Mouse (Mus musculus) urinary bladder, postnatal 4 days (tissue): ENCODE results near the gene Zcchc3.
"Not testable (repeated sequence)": the region's sequence is repeated elsewhere in the genome, so short reads cannot be mapped to it uniquely, and the experiment has no call there.

ENCODE experiments used
- DNase-seq, 2 experiments: peaks; one replicate each; pipeline ENCODE4 v3.0.0; 2021 to 2022; ENCODE audit warnings: low spot score in 2 of 2

Gene Zcchc3

DNA sequence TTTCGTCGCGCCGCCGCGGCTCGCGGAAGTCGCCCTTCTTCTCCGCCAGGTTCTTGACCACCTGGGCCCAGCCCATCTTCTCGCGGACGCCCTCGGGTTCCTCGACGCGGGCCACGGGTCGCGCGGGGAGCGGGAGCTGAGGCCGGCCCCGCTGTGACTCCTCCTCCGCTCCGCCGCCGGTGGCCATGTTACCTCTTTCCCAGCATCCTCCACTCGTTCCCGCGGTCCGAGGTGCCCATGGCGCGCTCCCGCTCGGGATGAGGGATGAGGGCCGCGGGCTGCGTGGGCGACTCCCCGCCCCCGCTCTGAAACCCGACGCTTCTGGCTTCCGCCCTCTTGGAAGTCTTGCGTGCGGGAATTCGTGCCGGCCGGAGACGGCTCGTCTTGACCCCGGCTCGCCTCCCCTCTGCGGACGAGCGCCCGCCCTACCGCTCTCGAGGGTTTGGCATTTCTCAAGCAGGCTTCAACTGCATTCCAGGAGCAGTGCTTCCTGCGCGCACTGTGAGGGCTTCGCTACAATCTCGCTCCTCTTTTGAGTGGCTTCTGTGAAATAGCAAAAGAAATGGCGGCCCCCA lies at the start of gene Zcchc3:
Zcchc3 (minus strand) TSS at position 437 of the 575 bp plus-strand sequence.
- peak; percentile 91 to 92 for DNase-seq

GRCm38 (mm10) chr2:152459241-152459640 lies 44.4 kb upstream of the Zcchc3 start:
- DNase-seq = no peak

GRCm38 (mm10) chr2:152452101-152452781 lies 37.4 kb upstream of the Zcchc3 start:
- no peak for DNase-seq

DNA sequence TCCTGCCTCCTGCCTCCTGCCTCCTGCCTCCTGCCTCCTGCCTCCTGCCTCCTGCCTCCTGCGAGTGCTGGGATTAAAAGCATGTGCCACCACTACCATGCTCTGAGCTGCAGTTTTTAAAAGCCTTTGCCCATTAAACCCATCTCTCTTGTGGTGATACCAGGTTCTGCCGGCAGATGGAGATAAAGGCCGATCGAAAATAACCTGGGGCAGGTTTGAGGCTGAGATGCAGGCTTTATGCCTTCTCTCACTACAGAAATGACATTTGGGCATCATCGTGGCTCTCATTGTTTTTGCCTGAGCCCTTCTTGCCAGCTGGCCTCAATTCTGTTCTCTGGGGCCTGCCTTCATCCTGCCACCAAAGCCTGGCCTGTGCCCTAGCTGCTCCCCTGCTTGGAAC lies 35.4 kb upstream of the Zcchc3 start:
- no peak for DNase-seq

- no peak for DNase-seq
Observed at GRCm38 (mm10) chr2:152447461-152447860, 32.6 kb upstream of the Zcchc3 start.

GRCm38 (mm10) chr2:152446642-152447041 lies 31.8 kb upstream of the Zcchc3 start:
- no peak for DNase-seq

- no peak for DNase-seq
Observed at GRCm38 (mm10) chr2:152443281-152443680, 28.5 kb upstream of the Zcchc3 start.

DNA sequence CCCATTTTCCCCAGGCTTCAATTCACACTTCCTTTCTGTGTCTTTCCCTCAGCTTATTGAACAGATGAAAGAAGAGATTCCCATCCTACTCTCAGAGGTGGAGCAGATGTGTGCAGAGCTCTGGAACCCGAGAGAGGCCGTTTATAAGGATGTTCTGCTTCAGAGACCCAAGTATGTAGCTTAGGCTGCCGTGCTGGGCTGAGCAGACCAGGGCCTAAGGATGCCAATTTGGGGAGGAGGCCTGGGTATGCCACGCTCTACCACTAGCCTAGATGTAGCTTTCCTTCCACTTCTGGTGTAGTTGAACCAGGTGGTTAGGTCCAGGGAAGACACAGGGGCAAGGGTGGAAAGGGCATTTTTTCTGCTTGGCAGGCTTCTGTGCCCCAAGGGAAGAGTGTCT lies 27.5 kb upstream of the Zcchc3 start:
- no peak for DNase-seq

GRCm38 (mm10) chr2:152439833-152440232 lies 25.0 kb upstream of the Zcchc3 start:
- DNase-seq = no peak

DNA sequence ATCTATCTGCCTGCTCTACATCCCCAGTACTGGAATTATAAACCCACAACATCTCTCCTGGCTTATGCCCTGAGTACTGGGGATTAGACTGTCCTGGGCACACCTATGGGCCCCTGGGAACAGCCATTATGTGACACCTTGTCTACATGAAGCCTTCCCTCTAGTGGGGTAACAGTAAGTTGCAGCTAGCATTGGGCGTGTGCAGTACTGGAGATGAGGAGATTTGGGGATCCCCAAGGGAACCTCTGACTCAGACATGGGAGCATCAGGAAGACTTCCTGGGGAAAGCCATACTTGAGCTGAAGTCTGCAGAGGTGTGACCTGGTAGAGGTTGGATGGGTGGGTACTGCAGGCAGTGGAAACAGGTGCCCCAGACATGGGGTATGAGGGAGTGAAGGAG lies 24.1 kb upstream of the Zcchc3 start:
- no peak for DNase-seq

DNA sequence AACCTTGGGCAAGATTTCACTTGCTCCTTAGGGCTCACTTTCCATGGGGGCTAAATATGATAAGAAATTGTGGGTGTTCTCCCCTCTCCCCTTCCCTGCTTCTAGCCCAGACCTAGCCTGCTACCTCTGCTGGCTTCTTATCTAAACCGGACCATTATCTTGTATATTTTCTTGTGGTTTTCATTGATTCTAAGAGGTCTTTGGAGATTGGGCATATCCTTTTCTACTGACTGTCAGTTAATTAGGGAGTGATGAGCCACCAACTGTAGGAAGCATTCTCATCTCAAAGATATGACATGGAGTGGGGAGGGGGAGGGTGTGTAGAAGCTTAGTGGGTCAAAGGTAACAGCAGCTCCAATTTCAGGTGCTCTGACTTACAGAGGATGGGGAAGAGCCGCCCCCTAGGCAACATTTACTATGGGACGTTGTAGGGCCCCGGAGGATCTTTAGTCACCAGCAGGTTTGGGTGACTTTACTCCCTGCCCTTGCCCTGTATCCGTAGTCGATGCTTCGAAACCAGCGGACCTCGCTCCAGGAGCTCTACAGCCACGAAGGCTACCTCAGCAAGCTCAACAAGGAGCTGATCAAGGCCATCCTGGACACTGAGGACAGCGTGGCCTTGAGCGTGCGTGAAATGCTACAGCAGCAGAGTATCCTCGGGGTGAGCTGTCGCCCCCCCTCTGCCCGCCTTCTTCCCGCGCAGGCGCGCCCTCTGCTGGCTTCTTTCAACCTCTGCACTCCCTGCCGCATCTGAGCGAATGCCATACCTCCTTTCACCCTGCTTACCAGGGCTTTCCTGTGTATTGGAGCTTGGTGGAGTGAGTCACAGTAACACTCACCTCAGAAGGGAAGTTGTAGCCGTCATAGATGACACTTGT lies 22.4 kb upstream of the Zcchc3 start:
- peak; percentile 82 to 89 for DNase-seq

- DNase-seq = no peak
Observed at GRCm38 (mm10) chr2:152436405-152436901, 21.6 kb upstream of the Zcchc3 start.

DNA sequence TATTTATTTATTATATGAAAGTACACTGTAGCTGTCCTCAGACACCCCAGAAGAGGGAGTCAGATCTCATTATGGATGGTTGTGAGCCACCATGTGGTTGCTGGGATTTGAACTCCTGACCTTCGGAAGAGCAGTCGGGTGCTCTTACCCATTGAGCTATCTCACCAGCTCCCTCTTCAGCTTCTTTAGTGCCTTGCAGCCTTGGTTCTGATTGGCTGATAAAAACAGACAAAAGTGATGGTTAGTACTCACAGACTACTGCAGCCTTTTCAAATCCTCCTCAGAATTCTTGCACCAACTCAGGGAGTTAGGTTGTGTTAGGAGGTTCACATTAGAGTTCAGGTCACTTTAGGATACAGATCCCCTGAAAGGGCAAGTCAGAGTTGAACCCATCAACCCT lies 13.7 kb upstream of the Zcchc3 start:
- not testable (repeated sequence) for DNase-seq

GRCm38 (mm10) chr2:152427493-152427892 lies 12.7 kb upstream of the Zcchc3 start:
- DNase-seq = no peak

DNA sequence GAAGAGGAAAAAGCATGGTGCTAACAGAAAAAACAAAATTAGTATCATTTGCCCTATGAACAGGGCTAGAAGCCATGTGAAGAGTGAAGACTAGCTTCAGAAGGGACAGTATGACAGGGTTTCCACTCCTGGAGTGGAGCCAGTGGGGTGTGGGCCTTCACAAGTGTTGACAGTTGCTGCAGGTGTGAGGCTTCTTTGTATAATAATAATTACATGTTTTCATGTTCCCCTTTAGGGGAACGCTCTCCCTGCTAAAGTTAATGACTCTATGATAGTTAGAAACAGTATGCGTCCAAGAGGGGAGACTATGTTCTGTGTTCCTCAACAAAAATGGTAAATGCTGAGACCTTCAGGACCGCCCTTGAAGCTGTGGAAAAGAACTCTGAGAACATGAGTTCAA lies 959 bp upstream of the Zcchc3 start:
- DNase-seq = no peak

GRCm38 (mm10) chr2:152415287-152415686 lies 460 bp upstream of the Zcchc3 start, which contains the start of gene 6820408C15Rik:
6820408C15Rik (plus strand) TSS chr2:152415587.
- DNase-seq = no peak

GRCm38 (mm10) chr2:152413765-152414584 lies 852 bp downstream of the Zcchc3 start:
- DNase-seq = no peak

DNA sequence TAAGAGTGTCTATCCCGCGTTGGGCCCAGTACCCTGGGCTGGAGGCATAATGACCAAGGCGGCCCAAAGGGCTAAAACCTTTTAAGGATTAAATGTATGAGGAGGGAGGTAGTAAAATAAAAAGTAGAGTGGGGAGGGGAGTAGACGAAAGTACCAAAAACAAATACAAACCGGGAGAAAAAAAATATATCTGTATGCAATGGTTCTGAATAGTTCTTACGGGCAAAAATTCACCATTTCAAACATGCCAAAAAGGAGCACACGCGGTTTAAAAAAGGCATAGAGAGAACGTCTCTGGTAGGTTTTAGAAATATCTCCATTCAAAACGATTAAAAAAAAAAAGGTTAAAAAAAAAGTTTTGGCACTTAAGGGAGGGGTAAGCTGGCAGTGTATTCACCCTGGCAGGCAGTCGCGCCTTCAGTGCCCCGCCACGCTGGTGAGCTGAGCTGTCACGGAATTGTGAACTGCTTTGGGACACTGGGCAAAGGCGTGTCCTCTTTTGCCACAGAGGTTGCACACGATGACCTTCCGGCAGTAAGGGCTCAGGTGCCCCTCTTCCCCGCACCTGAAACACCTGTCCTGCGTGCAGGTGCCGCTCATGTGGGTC lies 1.6 kb downstream of the Zcchc3 start:
- no peak for DNase-seq

- no peak for DNase-seq
Observed at GRCm38 (mm10) chr2:152412526-152413157, 2.2 kb downstream of the Zcchc3 start.

DNA sequence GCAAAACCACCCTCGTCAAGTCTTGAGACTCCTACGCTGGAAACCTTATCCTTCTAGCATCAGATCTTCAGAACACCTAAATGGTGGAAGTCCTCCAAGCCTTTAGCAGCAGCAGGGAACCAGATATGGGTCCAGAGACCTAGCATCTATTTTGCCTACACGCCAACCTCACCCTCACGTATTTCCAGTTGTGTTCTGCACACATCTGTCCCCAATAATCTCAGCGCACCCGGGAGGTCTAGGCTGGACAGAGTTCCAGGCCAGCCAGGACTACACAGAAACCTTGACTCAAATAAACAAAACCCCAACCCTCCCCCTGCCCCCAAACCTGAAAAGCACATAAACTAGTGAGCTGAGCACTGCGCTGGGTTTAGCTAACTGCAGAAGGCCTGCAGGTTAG lies 3.4 kb downstream of the Zcchc3 start:
- DNase-seq = no peak

- peak; percentile 90 to 94 for DNase-seq
Observed at GRCm38 (mm10) chr2:152410971-152411371, 3.9 kb downstream of the Zcchc3 start.
